Mouse (Mus musculus): ENCODE results near the gene Tgif1.

DNA sequence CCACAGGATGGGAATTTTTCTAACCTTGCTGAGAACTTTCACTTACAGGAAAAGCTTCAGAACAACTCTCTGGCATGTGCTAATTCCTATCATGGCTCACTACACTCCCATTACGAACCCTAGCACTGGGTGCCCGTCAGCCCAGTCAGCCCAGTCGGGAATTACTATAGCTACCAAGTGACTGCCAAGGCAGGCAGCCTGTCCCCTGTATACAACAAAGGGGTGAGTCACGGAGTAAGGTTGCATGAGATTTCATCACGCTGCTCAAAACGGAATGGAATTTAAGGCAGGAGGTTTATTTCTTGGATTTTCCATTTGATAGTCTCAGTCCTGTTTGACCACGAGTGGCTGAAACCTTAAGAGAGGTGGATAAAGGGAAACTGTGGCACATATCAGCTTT, 16.5 kb downstream of the Tgif1 start:
- no peak for TF ChIP-seq ZNF384 (IDR thresholded peaks at IDR 0.05; ENCODE audit: low read depth, low read length)
- TF ChIP-seq ZC3H11A (IDR thresholded peaks at IDR 0.05; ENCODE audit: borderline replicate concordance, low read depth, low read length): no peak
